Mouse (Mus musculus) hindbrain, embryonic 10.5 days (tissue): ENCODE data around the gene Ret. TPM values are rescaled to one million over a fixed set of nuclear protein-coding genes. Genes with fewer than 3 reads are reported as not detected.
A peak's percentile ranks its signal among the peaks of the same experiment; 100 is the strongest.

ENCODE experiments used
- DNase-seq: peaks from one replicate; pipeline ENCODE4 v3.0.0-alpha.2; 2017; ENCODE audit warnings: low spot score
- H3K27ac ChIP-seq: fragments of 300-500 bp; sonication (generic); 2 replicates; pipeline ENCODE4 v1.5.1; 2016; ENCODE audit warnings: mild to moderate bottlenecking, moderate library complexity
- H3K27me3 ChIP-seq: fragments of 300-500 bp; sonication (generic); 2 replicates; pipeline ENCODE4 v1.6.1; 2016; ENCODE audit warnings: mild to moderate bottlenecking; ENCODE audit not compliant: poor library complexity, insufficient read depth, severe bottlenecking
- H3K36me3 ChIP-seq: fragments of 300-500 bp; sonication (generic); 2 replicates; pipeline ENCODE4 v1.6.1; 2016; ENCODE audit warnings: mild to moderate bottlenecking, moderate library complexity
- H3K4me1 ChIP-seq: fragments of 300-500 bp; sonication (generic); replicated peaks from 2 replicates; pipeline ENCODE4 v1.6.1; 2016; ENCODE audit warnings: mild to moderate bottlenecking
- H3K4me3 ChIP-seq: fragments of 300-500 bp; sonication (generic); 2 replicates; pipeline ENCODE4 v1.5.1; 2016; ENCODE audit warnings: mild to moderate bottlenecking, moderate library complexity
- H3K9me3 ChIP-seq: fragments of 300-500 bp; sonication (generic); 2 replicates; pipeline ENCODE4 v1.6.1; 2016; ENCODE audit warnings: mild to moderate bottlenecking, moderate library complexity
- WGBS: fragments of 180-500 bp; shearing (Covaris S2); methylation state at CpG from one replicate; pipeline ENCODE4 v1.1.7; 2016; 5-methylcytosine and 5-hydroxymethylcytosine counted together
- polyA plus RNA-seq: library from polyadenylated mRNA; unstranded; fragments of >200 nt; fragmentation: Nextera tagmentation; extraction: Ambion mirVana; gene quantifications from 2 replicates; pipeline ENCODE4 v1.2.1, GENCODE M21; 2016

The Ret gene
- polyA plus RNA-seq, 1 experiment from 2014 or later, result 5.2 TPM

- Histone ChIP-seq H3K4me1 (no peaks in the 10 kb centered on the region), H3K36me3 (no peaks in the 10 kb centered on the region)
- no peak for DNase-seq
These were observed 30.5 kb downstream of the Ret start for GRCm38 (mm10) chr6:118167013-118167412.

GRCm38 (mm10) chr6:118165516-118165915 is 32.0 kb downstream of the Ret start:
- DNase-seq, result no peak
- H3K9me3 ChIP-seq, result no peaks in the 10 kb centered on the region
- H3K36me3 ChIP-seq, result no peaks in the 10 kb centered on the region
- no peak overlapping the region for H3K27ac ChIP-seq
- 89% methylated on average over 1 of the region's 1 CpGs for WGBS
- no peaks in the 10 kb centered on the region for H3K27me3 ChIP-seq
- no peaks in the 10 kb centered on the region for H3K4me1 ChIP-seq
- no peak overlapping the region for H3K4me3 ChIP-seq

More at GRCm38 (mm10) chr6:118167013-118167412, 30.5 kb downstream of the Ret start:
- H3K27me3 ChIP-seq, result no peaks in the 10 kb centered on the region
- no peak overlapping the region for H3K27ac ChIP-seq
- 88% methylated on average over 9 of the region's 9 CpGs for WGBS
- H3K9me3 ChIP-seq, result no peaks in the 10 kb centered on the region
- H3K4me3 ChIP-seq, result no peak overlapping the region

- no peaks in the 10 kb centered on the region for H3K27me3 ChIP-seq
- no peaks in the 10 kb centered on the region for H3K9me3 ChIP-seq
- 75% methylated on average over 8 of the region's 8 CpGs for WGBS
- no peak overlapping the region for H3K4me3 ChIP-seq
- no peaks in the 10 kb centered on the region for H3K4me1 ChIP-seq
- no peak overlapping the region for H3K27ac ChIP-seq
- no peak for DNase-seq
- no peaks in the 10 kb centered on the region for H3K36me3 ChIP-seq
These were observed 32.8 kb downstream of the Ret start for GRCm38 (mm10) chr6:118164691-118165090.

DNA sequence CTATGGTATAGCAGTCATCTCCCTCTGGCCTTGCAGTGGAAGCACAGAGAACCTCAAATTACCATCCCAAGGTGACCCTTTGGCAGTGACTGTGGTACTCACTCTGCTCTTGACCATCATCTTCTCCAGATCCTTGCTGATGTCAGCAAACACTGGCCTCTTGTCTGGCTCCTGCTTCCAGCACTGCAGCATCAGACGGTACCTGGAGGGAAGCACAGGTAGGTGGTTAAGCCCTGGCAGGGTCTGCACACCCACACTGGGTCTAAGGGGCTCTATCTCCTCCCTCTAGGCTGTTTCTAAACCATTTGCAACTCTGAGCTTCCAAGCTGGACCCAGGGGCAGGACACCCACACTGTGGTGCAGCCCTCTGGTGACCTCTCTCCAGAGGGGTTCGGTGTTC is 34.4 kb downstream of the Ret start:
- H3K27me3 ChIP-seq, result no peaks in the 10 kb centered on the region
- DNase-seq, result no peak
- no peak overlapping the region for H3K27ac ChIP-seq
- WGBS, result 92% methylated on average over 2 of the region's 2 CpGs
- no peaks in the 10 kb centered on the region for H3K36me3 ChIP-seq
- no peak overlapping the region for H3K4me3 ChIP-seq
- no peaks in the 10 kb centered on the region for H3K4me1 ChIP-seq
- H3K9me3 ChIP-seq, result no peaks in the 10 kb centered on the region

GRCm38 (mm10) chr6:118162457-118163082 is 34.9 kb downstream of the Ret start:
- WGBS, result 88% methylated on average over 12 of the region's 12 CpGs
- no peaks in the 10 kb centered on the region for H3K9me3 ChIP-seq

GRCm38 (mm10) chr6:118153091-118153490 is 44.4 kb downstream of the Ret start:
- no peaks in the 10 kb centered on the region for H3K4me1 ChIP-seq
- H3K36me3 ChIP-seq, result no peaks in the 10 kb centered on the region

More at GRCm38 (mm10) chr6:118162457-118163082, 34.9 kb downstream of the Ret start:
- H3K27ac ChIP-seq, result no peak overlapping the region
- H3K27me3 ChIP-seq, result no peaks in the 10 kb centered on the region
- no peaks in the 10 kb centered on the region for H3K4me1 ChIP-seq
- no peaks in the 10 kb centered on the region for H3K36me3 ChIP-seq
- DNase-seq, result no peak
- no peak overlapping the region for H3K4me3 ChIP-seq

DNA sequence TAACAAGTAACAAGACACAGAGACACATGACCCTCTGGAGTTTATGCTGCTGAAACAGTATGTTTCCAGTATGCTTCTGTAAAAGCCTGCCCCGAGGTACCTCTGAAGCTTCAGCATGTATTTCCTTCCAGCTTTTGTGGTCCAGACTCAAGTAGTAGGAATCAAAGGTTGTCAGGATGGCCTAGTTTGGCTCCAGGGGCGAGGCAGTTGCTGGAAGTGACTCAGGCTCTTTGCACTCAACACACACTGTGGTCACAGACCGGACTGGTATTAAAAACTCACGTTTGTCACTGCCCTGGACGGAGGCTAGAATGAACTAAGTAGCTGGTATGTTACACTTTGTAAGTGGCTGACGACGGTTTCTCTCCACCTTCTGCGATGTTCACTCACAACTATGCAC is 46.5 kb downstream of the Ret start:
- H3K4me3 ChIP-seq, result no peak overlapping the region
- H3K36me3 ChIP-seq, result no peaks in the 10 kb centered on the region
- H3K9me3 ChIP-seq, result no peaks in the 10 kb centered on the region
- H3K4me1 ChIP-seq, result no peaks in the 10 kb centered on the region
- H3K27me3 ChIP-seq, result no peaks in the 10 kb centered on the region
- DNase-seq, result no peak
- 87% methylated on average over 8 of the region's 8 CpGs for WGBS
- no peak overlapping the region for H3K27ac ChIP-seq

More at GRCm38 (mm10) chr6:118153091-118153490, 44.4 kb downstream of the Ret start:
- no peak overlapping the region for H3K4me3 ChIP-seq
- H3K27me3 ChIP-seq, result no peaks in the 10 kb centered on the region
- DNase-seq, result no peak
- H3K9me3 ChIP-seq, result no peaks in the 10 kb centered on the region
- H3K27ac ChIP-seq, result no peak overlapping the region
- 71% methylated on average over 5 of the region's 5 CpGs for WGBS

DNA sequence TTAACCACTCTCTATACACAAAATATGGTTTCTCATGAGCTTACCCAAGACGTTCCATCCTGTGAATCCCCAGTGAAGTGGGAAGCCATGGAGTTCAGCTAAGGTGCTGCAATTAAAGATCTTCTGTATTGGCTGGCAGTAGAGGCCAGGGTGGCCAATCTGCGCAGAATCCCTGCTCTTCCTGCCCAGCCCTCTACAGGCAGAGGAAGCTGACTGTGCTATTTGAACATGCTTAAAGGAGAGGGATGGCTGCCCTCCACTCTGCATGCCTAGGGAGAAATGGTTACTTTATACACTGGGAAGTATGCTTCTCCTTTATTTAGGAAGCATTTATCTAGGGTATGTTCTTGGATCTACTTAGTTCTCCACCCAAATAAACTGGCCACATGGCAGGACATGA is 47.0 kb downstream of the Ret start:
- Histone ChIP-seq H3K27me3 (no peaks in the 10 kb centered on the region), H3K4me1 (no peaks in the 10 kb centered on the region), H3K36me3 (no peaks in the 10 kb centered on the region), H3K4me3 (no peak overlapping the region), H3K27ac (no peak overlapping the region), H3K9me3 (no peaks in the 10 kb centered on the region)
- DNase-seq, result no peak
- WGBS, result 81% methylated on average over 2 of the region's 2 CpGs

DNA sequence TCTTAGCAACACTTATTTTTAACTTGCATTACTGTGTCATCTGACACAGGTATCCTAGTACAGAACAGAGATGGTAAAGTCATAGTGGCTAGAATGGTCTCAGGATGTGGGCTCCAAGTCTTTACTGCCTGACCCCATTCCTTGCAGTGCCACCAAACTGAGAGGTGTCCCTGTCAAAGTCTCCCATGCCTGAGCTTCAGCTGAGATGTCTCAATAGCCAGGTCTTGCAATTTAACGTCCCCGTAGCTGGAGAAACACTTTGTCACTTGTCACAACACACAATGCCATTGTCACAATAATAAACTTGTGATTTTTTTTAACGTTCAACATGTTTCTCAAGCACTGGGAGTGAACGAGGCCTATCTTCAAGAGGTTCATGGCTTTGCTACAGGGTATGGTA is 47.4 kb downstream of the Ret start:
- no peak for DNase-seq
- H3K9me3 ChIP-seq, result no peaks in the 10 kb centered on the region
- no peak overlapping the region for H3K27ac ChIP-seq
- H3K36me3 ChIP-seq, result no peaks in the 10 kb centered on the region
- 88% methylated on average over 4 of the region's 4 CpGs for WGBS
- H3K4me3 ChIP-seq, result no peak overlapping the region
- no peaks in the 10 kb centered on the region for H3K27me3 ChIP-seq
- H3K4me1 ChIP-seq, result no peaks in the 10 kb centered on the region

DNA sequence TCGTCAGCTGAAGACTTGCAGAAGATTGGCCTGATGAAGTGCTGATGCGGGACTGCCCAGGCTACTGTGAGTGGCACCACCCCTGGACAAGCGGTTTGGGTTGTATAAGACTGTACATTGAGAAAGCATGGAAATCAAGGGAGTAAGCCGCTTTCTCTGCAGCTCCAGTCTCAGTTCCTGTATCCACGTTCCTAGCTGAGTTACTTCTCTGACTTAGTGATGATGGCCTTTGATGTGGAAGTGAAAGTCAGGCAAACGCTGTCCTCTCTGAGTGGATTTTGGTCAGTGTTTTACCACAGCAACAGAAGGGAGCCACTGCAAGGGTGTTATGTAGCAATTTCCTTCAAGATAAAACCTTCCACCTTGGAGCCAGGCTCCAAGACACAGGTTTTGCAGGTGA is 56.6 kb downstream of the Ret start:
- no peaks in the 10 kb centered on the region for H3K36me3 ChIP-seq
- 89% methylated on average over 6 of the region's 6 CpGs for WGBS
- peaks cover 9% of the 10 kb centered on the region for H3K4me1 ChIP-seq
- peaks cover 7% of the 10 kb centered on the region; the same call in 1 of the 2 replicates for H3K9me3 ChIP-seq
- DNase-seq, result no peak
- H3K27ac ChIP-seq, result no peak overlapping the region
- no peak overlapping the region for H3K4me3 ChIP-seq
- H3K27me3 ChIP-seq, result no peaks in the 10 kb centered on the region

GRCm38 (mm10) chr6:118138731-118139709 is 58.5 kb downstream of the Ret start, which contains the start of gene Csgalnact2:
Csgalnact2 (minus strand) TSS chr6:118139140.
- DNase-seq, result peak; percentile 93
- no peaks in the 10 kb centered on the region for H3K36me3 ChIP-seq
- H3K4me3 ChIP-seq, result peak within 1 kb of the TSS; percentile 83
- no peaks in the 10 kb centered on the region for H3K27me3 ChIP-seq
- no peaks in the 10 kb centered on the region for H3K9me3 ChIP-seq
- peak within 1 kb of the TSS; percentile 92 for H3K27ac ChIP-seq
- 7% methylated on average over 65 of the region's 66 CpGs for WGBS
- H3K4me1 ChIP-seq, result peaks cover 9% of the 10 kb centered on the region

DNA sequence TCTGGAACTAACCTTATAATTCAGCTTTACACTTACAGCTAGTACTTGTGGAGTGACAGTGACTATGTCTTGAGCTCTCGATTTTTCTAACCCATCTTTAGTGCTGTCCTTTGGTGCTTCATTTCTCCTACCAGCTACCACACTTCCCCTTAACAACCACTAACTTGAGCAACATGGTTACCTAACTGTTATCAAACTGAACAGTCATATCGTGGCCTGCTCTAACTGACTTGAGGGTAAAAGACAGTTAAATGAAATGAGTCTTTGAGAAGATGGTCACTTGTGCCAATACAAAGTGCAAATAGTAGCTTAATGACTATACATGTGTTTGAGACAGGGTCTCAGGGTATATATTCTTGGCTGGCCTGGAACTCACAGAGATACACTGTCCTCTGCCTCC is 60.4 kb downstream of the Ret start:
- Histone ChIP-seq H3K36me3 (no peaks in the 10 kb centered on the region), H3K27ac (no peak overlapping the region), H3K27me3 (no peaks in the 10 kb centered on the region), H3K9me3 (no peaks in the 10 kb centered on the region), H3K4me3 (no peak overlapping the region), H3K4me1 (peaks cover 9% of the 10 kb centered on the region)
- DNase-seq, result no peak
- 86% methylated on average over 2 of the region's 2 CpGs for WGBS

GRCm38 (mm10) chr6:118134461-118134860 is 63.1 kb downstream of the Ret start:
- 82% methylated on average over 1 of the region's 1 CpGs for WGBS
- no peaks in the 10 kb centered on the region for H3K9me3 ChIP-seq
- no peaks in the 10 kb centered on the region for H3K27me3 ChIP-seq
- no peak overlapping the region for H3K4me3 ChIP-seq
- no peaks in the 10 kb centered on the region for H3K36me3 ChIP-seq
- DNase-seq, result no peak
- H3K4me1 ChIP-seq, result peaks cover 9% of the 10 kb centered on the region
- H3K27ac ChIP-seq, result no peak overlapping the region
